Mouse (Mus musculus) embryo, embryonic 10.5 days (tissue): ENCODE measurements around the gene Ciapin1.

Experiments
- DNase-seq: peaks from one replicate; pipeline ENCODE4 v3.0.0-alpha.2; 2015; ENCODE audit warnings: low spot score

The Ciapin1 gene

DNA sequence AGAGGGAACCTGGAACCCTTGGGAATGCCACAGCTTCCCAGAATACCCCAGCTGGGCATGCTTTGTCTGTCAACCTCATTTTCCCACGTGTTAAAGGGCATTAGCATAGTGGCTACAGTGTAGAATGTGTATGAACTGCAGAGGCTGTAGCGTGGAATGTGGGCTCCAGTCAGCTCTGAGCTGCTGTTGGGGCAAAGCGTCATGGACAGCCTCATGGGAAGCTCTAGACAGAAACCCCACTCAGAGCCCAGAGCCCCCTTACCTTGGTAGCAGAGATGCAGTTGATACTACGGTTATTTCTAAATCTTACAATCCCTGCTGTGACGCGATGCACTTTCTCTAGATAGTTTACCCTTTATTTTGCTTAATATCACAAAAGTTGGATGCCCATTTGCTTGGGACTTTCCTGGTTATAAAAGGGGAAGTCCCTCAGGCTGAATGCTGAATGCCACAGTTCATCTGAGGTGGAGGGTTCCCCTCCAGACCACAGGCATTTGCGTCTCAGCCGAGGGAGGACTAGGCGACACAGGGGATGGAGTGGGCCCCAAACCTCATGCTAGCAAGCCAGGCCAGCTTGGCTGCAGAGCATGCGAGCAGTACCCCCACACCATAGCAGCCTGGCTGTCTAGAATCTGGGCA is 59.1 kb downstream of the Ciapin1 start:
- no peak for DNase-seq

DNA sequence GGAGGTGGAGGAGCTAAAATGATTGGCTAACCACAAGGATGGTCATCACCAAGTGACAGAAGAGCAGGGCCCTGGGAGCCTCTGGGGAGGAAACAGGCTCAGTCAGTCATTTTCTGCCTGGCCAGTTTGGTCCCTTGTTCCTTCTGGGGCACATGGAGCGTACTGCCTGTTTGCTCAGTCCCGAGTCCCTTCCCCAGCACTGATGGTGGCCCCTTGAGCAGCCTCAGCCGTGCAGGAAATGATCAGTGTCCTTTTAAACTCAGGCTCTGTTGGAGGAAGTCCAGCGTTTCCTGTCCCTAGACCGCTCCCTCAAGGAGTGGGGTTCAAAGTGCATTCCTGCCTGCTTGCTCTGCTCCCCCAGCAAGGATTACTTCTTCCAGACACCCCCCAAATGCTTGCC is 59.7 kb downstream of the Ciapin1 start:
- no peak for DNase-seq

DNA sequence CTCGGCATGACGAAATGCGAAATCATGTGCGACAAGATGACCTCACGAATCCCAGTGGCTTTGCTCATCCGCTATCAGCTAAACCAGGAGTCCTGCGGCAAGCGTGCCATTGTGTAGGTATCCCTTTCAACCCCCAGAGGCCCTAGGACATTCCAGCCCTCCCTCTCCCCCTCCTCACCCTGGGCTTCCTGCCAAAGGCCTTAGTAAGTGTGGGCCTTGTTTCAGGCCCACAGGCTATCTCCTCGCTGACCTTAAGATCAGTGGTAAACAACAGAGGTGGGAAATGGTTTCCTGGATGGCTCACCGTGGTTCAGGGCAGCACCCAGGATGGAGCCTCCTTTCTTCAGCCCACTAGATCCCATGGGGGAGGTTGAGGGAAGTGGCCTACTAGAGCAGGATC is 60.1 kb downstream of the Ciapin1 start:
- DNase-seq, result no peak

DNA sequence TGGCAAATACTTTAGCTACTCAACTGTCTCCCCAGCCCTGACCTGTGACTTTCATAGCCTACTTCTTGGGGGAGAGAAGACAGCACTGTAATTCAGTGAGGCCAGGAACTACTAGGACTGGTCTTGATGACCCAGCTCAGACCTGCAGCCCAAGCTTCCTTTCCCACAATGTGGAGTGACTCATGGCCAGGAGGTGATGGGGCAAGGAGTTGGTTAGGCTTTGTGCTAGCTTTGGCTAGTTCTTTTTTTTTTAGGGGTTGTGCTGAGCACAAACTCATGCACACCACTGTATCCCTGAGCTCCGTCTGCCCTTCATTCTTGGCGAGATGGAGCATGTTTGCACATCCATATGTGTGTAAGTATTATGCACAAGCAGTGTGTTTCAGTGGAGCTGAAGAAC is 61.8 kb downstream of the Ciapin1 start:
- no peak for DNase-seq

DNA sequence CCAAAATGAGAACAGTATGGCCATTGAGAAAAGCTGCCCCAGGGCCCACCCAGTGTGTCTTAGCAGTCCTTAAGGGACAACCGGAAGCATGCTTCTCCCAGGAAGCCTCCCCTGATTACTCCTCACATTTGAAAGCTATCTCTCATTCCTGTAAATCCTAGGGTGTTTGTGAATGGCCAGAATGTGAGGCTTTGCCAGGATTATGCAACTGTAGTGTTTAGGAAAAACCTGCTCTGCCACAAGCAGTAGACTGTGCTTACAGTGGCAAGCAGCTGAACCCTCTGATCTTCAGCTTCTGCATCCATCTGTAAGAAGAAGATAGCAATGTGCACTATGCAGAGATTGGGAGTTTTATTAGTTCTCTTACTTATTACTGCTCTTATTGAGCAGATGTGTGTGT is 63.6 kb downstream of the Ciapin1 start:
- DNase-seq, result no peak

DNA sequence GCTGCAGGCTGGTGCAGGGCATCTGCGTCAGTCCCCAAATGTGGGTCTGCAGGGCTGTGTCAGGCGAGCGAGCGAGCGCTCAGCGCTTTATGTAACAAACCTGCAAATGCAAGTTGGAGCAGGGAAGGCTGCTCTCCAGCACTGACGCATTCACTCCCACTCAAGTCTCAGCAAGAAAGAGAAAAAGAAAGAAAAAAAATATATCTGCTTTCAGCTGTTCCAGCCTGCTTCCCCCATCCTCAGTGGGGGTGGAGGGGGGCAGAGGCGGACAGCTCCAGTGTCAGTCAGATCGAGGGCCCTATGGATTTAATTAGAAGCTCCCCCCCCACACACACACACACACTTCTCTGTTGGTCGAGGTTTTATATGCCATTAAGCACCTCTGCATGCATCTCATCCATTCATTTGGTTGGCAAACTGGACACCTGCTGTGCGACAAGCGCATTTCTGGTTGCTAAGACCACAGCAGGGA is 64.4 kb downstream of the Ciapin1 start:
- no peak for DNase-seq

DNA sequence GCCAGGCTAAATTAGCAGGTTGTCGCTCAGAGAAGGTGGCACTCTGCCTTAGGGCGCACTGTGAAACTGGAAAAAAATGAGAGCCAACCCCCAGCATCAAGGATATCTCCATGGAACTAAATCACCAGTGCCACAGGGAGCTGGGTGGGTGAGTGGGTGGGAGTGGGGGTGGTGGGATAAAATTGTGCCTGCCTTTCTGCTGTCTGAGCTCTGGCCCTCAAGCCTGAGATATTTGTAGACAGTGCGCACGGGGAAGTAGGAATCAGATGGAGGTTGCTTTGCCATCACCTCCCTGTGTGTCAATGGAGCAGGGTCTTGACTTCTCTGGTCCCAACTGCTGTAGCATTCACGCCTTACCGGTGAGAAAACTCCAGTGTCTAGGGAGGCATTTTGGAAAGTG is 65.1 kb downstream of the Ciapin1 start:
- DNase-seq, result no peak

DNA sequence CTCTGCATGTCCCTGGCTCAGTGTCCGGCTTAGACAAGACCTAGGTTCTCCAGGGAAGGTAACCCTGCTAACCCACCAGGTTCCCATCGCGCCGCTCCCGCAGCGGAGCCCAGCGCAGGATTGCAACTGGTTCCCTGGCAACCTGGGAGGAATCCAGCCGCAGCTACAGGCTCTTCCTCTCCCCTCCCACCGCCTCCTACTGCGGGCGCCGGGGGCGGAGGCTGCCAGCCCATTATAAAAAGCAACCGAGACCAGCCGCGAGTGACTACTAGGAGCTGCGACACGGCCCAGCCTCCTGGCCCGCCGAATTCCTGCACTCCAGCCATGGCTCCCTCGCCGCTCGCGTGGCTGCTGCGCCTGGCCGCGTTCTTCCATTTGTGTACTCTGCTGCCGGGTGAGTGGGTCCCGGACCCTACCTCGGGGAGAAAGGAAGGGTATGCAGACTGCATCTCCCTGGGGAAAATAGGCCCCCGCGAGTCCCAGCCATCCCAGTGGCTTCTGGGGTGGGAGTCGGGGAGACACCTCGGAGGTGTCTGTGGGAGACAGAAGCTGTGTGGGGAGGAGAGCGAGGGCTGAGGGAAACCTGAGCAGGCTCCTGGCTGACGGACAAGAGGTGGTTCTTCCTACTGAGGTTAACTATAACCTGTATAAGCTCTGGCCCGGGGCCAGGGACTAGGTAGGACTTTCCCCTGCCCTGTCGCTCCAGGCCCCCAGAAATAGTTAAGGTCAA is 66.1 kb downstream of the Ciapin1 start, which contains the start of gene Cx3cl1:
Gene Cx3cl1 (plus strand): TSS at position 69 of the 730 bp plus-strand sequence.
- peak; percentile 86 for DNase-seq

DNA sequence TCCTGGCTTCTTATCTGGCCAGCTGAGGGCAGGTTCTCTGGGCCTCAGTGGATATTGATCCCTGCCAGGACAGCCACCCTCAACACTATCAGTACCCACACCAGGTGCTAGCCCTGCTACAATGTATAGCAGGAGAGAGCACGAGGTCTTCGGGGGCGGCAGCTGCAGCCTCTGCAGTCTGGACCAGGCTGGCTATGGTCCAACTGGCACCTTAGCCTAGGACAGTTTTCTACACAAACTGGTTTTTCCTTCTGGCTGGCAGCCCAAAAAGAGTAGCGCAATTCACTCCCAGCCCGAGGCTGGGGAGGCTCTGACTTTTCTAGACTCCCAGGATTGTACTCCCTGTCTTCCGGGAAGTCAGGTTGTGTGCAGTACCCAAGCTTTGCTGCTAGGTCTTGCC is 67.2 kb downstream of the Ciapin1 start:
- DNase-seq, result no peak
